Mouse (Mus musculus): ENCODE results near the gene Map3k14. TPM values are rescaled to one million over a fixed set of nuclear protein-coding genes. Genes with fewer than 3 reads are reported as not detected.

The Map3k14 gene
- polyA plus RNA-seq, 2 experiments = 0.18 to 0.47 TPM

DNA sequence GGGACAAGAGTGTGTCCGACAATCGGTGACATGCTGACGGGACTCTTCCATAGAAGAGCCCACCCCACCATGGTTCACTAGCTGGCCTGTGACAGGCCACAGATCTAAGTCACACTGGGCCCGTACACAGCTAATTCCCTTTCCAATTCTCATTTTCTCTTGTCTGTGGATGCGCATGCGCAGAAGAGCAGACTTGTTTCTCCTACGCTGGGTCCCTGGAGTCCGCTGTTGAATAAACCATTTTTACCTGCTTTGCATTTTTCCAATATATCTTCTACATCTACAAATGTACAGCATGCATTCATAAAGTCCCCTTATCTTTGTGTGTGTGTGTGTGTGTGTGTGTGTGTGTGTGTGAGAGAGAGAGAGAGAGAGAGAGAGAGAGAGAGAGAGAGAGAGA lies 9.2 kb upstream of the Map3k14 start:
- Histone ChIP-seq H3K4me3 (ENCODE audit: insufficient read depth in 1 of 2, low read depth in 2 of 2, low read length in 2 of 2) (no peak overlapping the region), H3K27ac (no peak overlapping the region), H3K27me3 (ENCODE audit: control insufficient read depth, insufficient read depth, low read length) (no peaks in the 10 kb centered on the region), H3K36me3 (replicated peaks; ENCODE audit: control insufficient read depth, insufficient read depth, low read depth) (no peaks in the 10 kb centered on the region), H3K9ac (replicated peaks) (no peak overlapping the region), H3K9me3 (ENCODE audit: control insufficient read depth, low read length) (no peaks in the 10 kb centered on the region), H3K4me1 (replicated peaks; ENCODE audit: control insufficient read depth in 2 of 2, insufficient read depth in 2 of 2, low read length in 1 of 2) (no peaks in the 10 kb centered on the region), H3K4me2 (ENCODE audit: low read depth) (no peak overlapping the region)
- 80% methylated on average over 8 of the region's 8 CpGs for WGBS (ENCODE audit: insufficient replicate concordance)
- TF ChIP-seq CTCF (IDR thresholded peaks at IDR 0.05; ENCODE audit: low read depth) (no peak), EP300 (IDR thresholded peaks at IDR 0.05; ENCODE audit: low read depth) (no peak)
- DNase-seq (ENCODE audit: low read depth in 3 of 3, low spot score in 3 of 3) (no peak), ATAC-seq (ENCODE audit: insufficient read depth) (no peak)

- no peaks in the 10 kb centered on the region for H3K36me3 ChIP-seq (replicated peaks; ENCODE audit: control insufficient read depth, insufficient read depth, low read depth)
- no peak for TF ChIP-seq EP300 (IDR thresholded peaks at IDR 0.05; ENCODE audit: low read depth)
- no peak for TF ChIP-seq CTCF (IDR thresholded peaks at IDR 0.05; ENCODE audit: low read depth)
- no peak for ATAC-seq (ENCODE audit: insufficient read depth)
- no peaks in the 10 kb centered on the region for H3K9me3 ChIP-seq (ENCODE audit: control insufficient read depth, low read length)
- no peaks in the 10 kb centered on the region for H3K27me3 ChIP-seq (ENCODE audit: control insufficient read depth, insufficient read depth, low read length)
- H3K9ac ChIP-seq (replicated peaks) = no peak overlapping the region
- 67% methylated on average over 3 of the region's 3 CpGs for WGBS (ENCODE audit: insufficient replicate concordance)
- H3K4me3 ChIP-seq (ENCODE audit: insufficient read depth in 1 of 2, low read depth in 2 of 2, low read length in 2 of 2) = no peak overlapping the region
- no peak overlapping the region for H3K27ac ChIP-seq
- DNase-seq (ENCODE audit: low read depth in 3 of 3, low spot score in 3 of 3) = no peak
- peaks cover 0 to 1% of the 10 kb centered on the region in 2 experiments; a peak in 2 of 4 replicates for H3K4me1 ChIP-seq (replicated peaks; ENCODE audit: control insufficient read depth in 2 of 2, insufficient read depth in 2 of 2, low read length in 1 of 2)
- H3K4me2 ChIP-seq (ENCODE audit: low read depth) = no peak overlapping the region
Observed at GRCm38 (mm10) chr11:103272888-103273287, 5.6 kb upstream of the Map3k14 start.

GRCm38 (mm10) chr11:103271979-103272378 lies 4.7 kb upstream of the Map3k14 start:
- Histone ChIP-seq H3K36me3 (replicated peaks; ENCODE audit: control insufficient read depth, insufficient read depth, low read depth) (no peaks in the 10 kb centered on the region), H3K4me1 (replicated peaks; ENCODE audit: control insufficient read depth in 2 of 2, insufficient read depth in 2 of 2, low read length in 1 of 2) (peaks cover 0 to 3% of the 10 kb centered on the region in 2 experiments; a peak in 2 of 4 replicates), H3K27ac (no peak overlapping the region), H3K27me3 (ENCODE audit: control insufficient read depth, insufficient read depth, low read length) (no peaks in the 10 kb centered on the region), H3K4me2 (ENCODE audit: low read depth) (no peak overlapping the region), H3K4me3 (ENCODE audit: insufficient read depth in 1 of 2, low read depth in 2 of 2, low read length in 2 of 2) (no peak overlapping the region), H3K9me3 (ENCODE audit: control insufficient read depth, low read length) (no peaks in the 10 kb centered on the region), H3K9ac (replicated peaks) (no peak overlapping the region)
- TF ChIP-seq CTCF (IDR thresholded peaks at IDR 0.05; ENCODE audit: low read depth) = peak; percentile 76
- TF ChIP-seq EP300 (IDR thresholded peaks at IDR 0.05; ENCODE audit: low read depth) = no peak
- WGBS (ENCODE audit: insufficient replicate concordance) = 55% methylated on average over 6 of the region's 6 CpGs
- no peak for ATAC-seq (ENCODE audit: insufficient read depth)
- DNase-seq (ENCODE audit: low read depth in 3 of 3, low spot score in 3 of 3) = no peak

- H3K9me3 ChIP-seq (ENCODE audit: control insufficient read depth, low read length) = no peaks in the 10 kb centered on the region
- no peak overlapping the region for H3K4me2 ChIP-seq (ENCODE audit: low read depth)
- 49% methylated on average over 5 of the region's 5 CpGs for WGBS (ENCODE audit: insufficient replicate concordance)
- no peak overlapping the region for H3K9ac ChIP-seq (replicated peaks)
- ATAC-seq (ENCODE audit: insufficient read depth) = no peak
- H3K27ac ChIP-seq = no peak overlapping the region
- H3K4me3 ChIP-seq (ENCODE audit: insufficient read depth in 1 of 2, low read depth in 2 of 2, low read length in 2 of 2) = no peak overlapping the region
- no peak for TF ChIP-seq CTCF (IDR thresholded peaks at IDR 0.05; ENCODE audit: low read depth)
- TF ChIP-seq EP300 (IDR thresholded peaks at IDR 0.05; ENCODE audit: low read depth) = no peak
- H3K27me3 ChIP-seq (ENCODE audit: control insufficient read depth, insufficient read depth, low read length) = no peaks in the 10 kb centered on the region
- no peaks in the 10 kb centered on the region for H3K36me3 ChIP-seq (replicated peaks; ENCODE audit: control insufficient read depth, insufficient read depth, low read depth)
- DNase-seq (ENCODE audit: low read depth in 3 of 3, low spot score in 3 of 3) = no peak
- H3K4me1 ChIP-seq (replicated peaks; ENCODE audit: control insufficient read depth in 2 of 2, insufficient read depth in 2 of 2, low read length in 1 of 2) = peaks cover 6 to 12% of the 10 kb centered on the region in 2 experiments
Observed at GRCm38 (mm10) chr11:103269426-103269825, 2.2 kb upstream of the Map3k14 start.

- DNase-seq (ENCODE audit: low read depth in 3 of 3, low spot score in 3 of 3) (no peak), ATAC-seq (ENCODE audit: insufficient read depth) (no peak)
- H3K27me3 ChIP-seq (ENCODE audit: control insufficient read depth, insufficient read depth, low read length) = no peaks in the 10 kb centered on the region
- 72% methylated on average over 3 of the region's 3 CpGs for WGBS (ENCODE audit: insufficient replicate concordance)
- no peak overlapping the region for H3K4me2 ChIP-seq (ENCODE audit: low read depth)
- H3K9ac ChIP-seq (replicated peaks) = no peak overlapping the region
- no peak for TF ChIP-seq EP300 (IDR thresholded peaks at IDR 0.05; ENCODE audit: low read depth)
- no peak for TF ChIP-seq CTCF (IDR thresholded peaks at IDR 0.05; ENCODE audit: low read depth)
- H3K27ac ChIP-seq = no peak overlapping the region
- H3K36me3 ChIP-seq (replicated peaks; ENCODE audit: control insufficient read depth, insufficient read depth, low read depth) = no peaks in the 10 kb centered on the region
- H3K9me3 ChIP-seq (ENCODE audit: control insufficient read depth, low read length) = no peaks in the 10 kb centered on the region
- H3K4me1 ChIP-seq (replicated peaks; ENCODE audit: control insufficient read depth in 2 of 2, insufficient read depth in 2 of 2, low read length in 1 of 2) = peaks cover 6 to 12% of the 10 kb centered on the region in 2 experiments
- no peak overlapping the region for H3K4me3 ChIP-seq (ENCODE audit: insufficient read depth in 1 of 2, low read depth in 2 of 2, low read length in 2 of 2)
Observed at GRCm38 (mm10) chr11:103268905-103269304, 1.6 kb upstream of the Map3k14 start.

Measured in liver, embryonic 14.5 days (tissue).